In the genomic region with DNA sequence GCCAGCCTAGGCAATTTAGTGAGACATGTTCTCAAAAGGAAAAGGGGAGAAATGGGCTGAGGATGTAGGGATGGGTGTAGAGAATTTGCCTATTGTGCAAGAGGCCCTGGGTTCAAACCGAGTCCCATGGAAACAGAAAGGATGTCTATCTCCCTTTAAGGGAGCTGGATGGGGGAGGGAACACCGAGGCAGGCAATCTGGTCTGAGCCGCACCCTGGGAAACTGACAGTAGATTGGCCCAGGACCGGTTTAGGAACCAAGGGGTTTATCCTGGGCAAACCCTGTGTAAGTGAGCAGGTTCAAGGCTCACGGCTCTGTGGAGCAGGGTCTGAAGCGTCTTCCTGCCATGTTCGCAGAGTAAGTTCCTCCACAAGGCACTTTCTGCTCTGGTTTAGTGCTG, we compare ENCODE assay signal across 12 mouse cellular contexts. TPM values are rescaled to one million over a fixed set of nuclear protein-coding genes. Genes with fewer than 3 reads are reported as not detected.
DNase-seq lines count a peak whose midpoint lies in the region; ATAC-seq and TF ChIP-seq lines count a peak whose summit lies in the region.
"Had no signal": no experiment of that assay in that cellular context is flagged by ENCODE, and none has a peak within 500 bp of the region (broad histone marks: within the 10 kb centered on the region; RNA-seq: fewer than 3 reads in every experiment).

No protein-coding gene starts in this region.

- peaks cover 15% of the 10 kb centered on the region for H3K4me1 ChIP-seq in heart, embryonic 11.5 days (ENCODE audit: control insufficient read depth, insufficient read depth, low read length)
- 0 out of 2 replicates have a peak, but pooled peaks cover 9% of the 10 kb centered on the region for H3K4me1 ChIP-seq in kidney, postnatal 0 days (replicated peaks; ENCODE audit: insufficient read depth, low read length)
- H3K4me1 ChIP-seq in hindbrain, embryonic 11.5 days (replicated peaks; ENCODE audit: control insufficient read depth, insufficient read depth, low read length) = peaks cover 5% of the 10 kb centered on the region; the same call in 1 of the 2 replicates

- H3K36me3 ChIP-seq in heart, embryonic 11.5 days (ENCODE audit: control insufficient read depth, insufficient read depth, low read length) = peaks cover 11% of the 10 kb centered on the region; the same call in 1 of the 2 replicates
- H3K36me3 ChIP-seq in kidney, postnatal 0 days (ENCODE audit: insufficient read depth, low read length) = peaks cover 12% of the 10 kb centered on the region; the same call in 1 of the 2 replicates
- H3K36me3 ChIP-seq in hindbrain, embryonic 11.5 days (ENCODE audit: control insufficient read depth, insufficient read depth, low read length) = no peaks in the 10 kb centered on the region
- H3K36me3 ChIP-seq: liver, embryonic 15.5 days; midbrain, embryonic 15.5 days had no signal

- WGBS in heart, embryonic 11.5 days (ENCODE audit: insufficient replicate concordance) = 59% methylated on average over 7 of the region's 7 CpGs
- 70% methylated on average over 7 of the region's 7 CpGs for WGBS in kidney, postnatal 0 days
- 44% methylated on average over 7 of the region's 7 CpGs for WGBS in hindbrain, embryonic 11.5 days

- H3K27me3 ChIP-seq in heart, embryonic 11.5 days (ENCODE audit: control insufficient read depth, insufficient read depth, low read length) = 0 out of 2 replicates have a peak, but pooled peaks cover 3% of the 10 kb centered on the region
- no peaks in the 10 kb centered on the region for H3K27me3 ChIP-seq in kidney, postnatal 0 days (ENCODE audit: insufficient read depth, low read length)
- peaks cover 6% of the 10 kb centered on the region for H3K27me3 ChIP-seq in hindbrain, embryonic 11.5 days (ENCODE audit: control insufficient read depth, insufficient read depth, low read length)

- TF ChIP-seq CTCF in kidney, postnatal 0 days (IDR thresholded peaks at IDR 0.05; ENCODE audit: low read depth) = no peak

- H3K4me2 ChIP-seq in heart, embryonic 11.5 days = peak overlapping the region; percentile 77
- peak overlapping the region; percentile 88 for H3K4me2 ChIP-seq in kidney, postnatal 0 days (ENCODE audit: low read length)
- H3K4me2 ChIP-seq in hindbrain, embryonic 11.5 days (replicated peaks; ENCODE audit: low read depth, low read length) = no peak overlapping the region

- H3K27ac ChIP-seq in heart, embryonic 11.5 days (ENCODE audit: low read depth, low read length) = no peak overlapping the region
- H3K27ac ChIP-seq in kidney, postnatal 0 days = peak overlapping the region; percentile 94; the same call in 1 of the 2 replicates
- H3K27ac ChIP-seq in hindbrain, embryonic 11.5 days (ENCODE audit: low read depth, low read length) = no peak overlapping the region
- H3K27ac ChIP-seq: liver, embryonic 15.5 days; midbrain, embryonic 15.5 days had no signal

- H3K9ac ChIP-seq in heart, embryonic 11.5 days (ENCODE audit: low read depth, low read length) = peak overlapping the region; percentile 96; the same call in 1 of the 2 replicates
- peak overlapping the region; percentile 84; the same call in 1 of the 2 replicates for H3K9ac ChIP-seq in kidney, postnatal 0 days (ENCODE audit: low read depth, low read length)
- H3K9ac ChIP-seq in hindbrain, embryonic 11.5 days (ENCODE audit: low read depth, low read length) = no peak overlapping the region
- H3K9ac ChIP-seq: liver, embryonic 15.5 days had no signal

- ATAC-seq in heart, embryonic 11.5 days (replicated peaks; ENCODE audit: insufficient number of reproducible peaks, low FRiP score, low TSS enrichment) = no peak
- no peak for ATAC-seq in kidney, postnatal 0 days (replicated peaks; ENCODE audit: low FRiP score, low read depth)
- no peak for ATAC-seq in hindbrain, embryonic 11.5 days (ENCODE audit: low FRiP score)
- ATAC-seq: midbrain, embryonic 15.5 days had no signal

- no peak for DNase-seq in heart, adult 9 months (ENCODE audit: low spot score in 2 of 2)
- peak; percentile 41 for DNase-seq in testis, postnatal 10 days (ENCODE audit: low spot score)
- no peak for DNase-seq in testis, postnatal 14 days (ENCODE audit: low spot score)
- DNase-seq in kidney, postnatal 0 days (ENCODE audit: low spot score) = no peak
- DNase-seq in yolk sac, embryonic 10.5 days (ENCODE audit: low spot score) = peak; percentile 53
- DNase-seq in hindbrain, embryonic 11.5 days (ENCODE audit: low spot score) = no peak
- no peak for DNase-seq in cerebellum, postnatal 25 days
- DNase-seq: cerebellum, adult 11-12 months; thymus, adult 18-20 months had no signal

- H3K9me3 ChIP-seq in heart, embryonic 11.5 days (replicated peaks; ENCODE audit: control insufficient read depth, low read length) = no peaks in the 10 kb centered on the region
- H3K9me3 ChIP-seq in kidney, postnatal 0 days (replicated peaks; ENCODE audit: low read length) = no peaks in the 10 kb centered on the region
- H3K9me3 ChIP-seq in hindbrain, embryonic 11.5 days (ENCODE audit: control insufficient read depth, low read length) = no peaks in the 10 kb centered on the region
- H3K9me3 ChIP-seq: liver, embryonic 15.5 days; midbrain, embryonic 15.5 days had no signal

- H3K4me3 ChIP-seq in heart, embryonic 11.5 days (ENCODE audit: low read depth, low read length) = peak overlapping the region; percentile 71
- H3K4me3 ChIP-seq in kidney, postnatal 0 days (replicated peaks; ENCODE audit: low read depth, low read length) = peak overlapping the region; percentile 71
- no peak overlapping the region for H3K4me3 ChIP-seq in hindbrain, embryonic 11.5 days (ENCODE audit: low read depth, low read length)
- H3K4me3 ChIP-seq: liver, embryonic 15.5 days had no signal

RNA-seq across cellular contexts. Expression of gene BC034090, which starts 1.3 kb away (rescaled TPM):
- 3.9 and 5.4 TPM in 2 replicates for polyA plus RNA-seq in heart, embryonic 11.5 days (2014; fragmentation: Nextera tagmentation; extraction: Ambion mirVana)
- 9.9 and 10.2 TPM in 2 replicates for polyA plus RNA-seq in kidney, postnatal 0 days (2015; fragmentation: Nextera tagmentation; extraction: Ambion mirVana)
- polyA plus RNA-seq in hindbrain, embryonic 11.5 days (2014; fragmentation: Nextera tagmentation; extraction: Ambion mirVana) = 1.7 and 2.5 TPM in 2 replicates

Comparison
In these comparisons a context has a peak if more than half of its experiments do, and no peak if none do; other contexts are left out.
1. DNase-seq: peak in testis, postnatal 10 days (single experiment) and yolk sac, embryonic 10.5 days (single experiment); none in heart, adult 9 months (0 of 2), testis, postnatal 14 days (single experiment), kidney, postnatal 0 days (single experiment), hindbrain, embryonic 11.5 days (single experiment) and cerebellum, postnatal 25 days (0 of 2).